Mouse (Mus musculus): ENCODE data around the gene Rrp1b. TPM values are rescaled to one million over a fixed set of nuclear protein-coding genes. Genes with fewer than 3 reads are reported as not detected.

The Rrp1b gene
- polyA plus RNA-seq, 1 experiment from 2014 or later: 60.8 TPM

DNA sequence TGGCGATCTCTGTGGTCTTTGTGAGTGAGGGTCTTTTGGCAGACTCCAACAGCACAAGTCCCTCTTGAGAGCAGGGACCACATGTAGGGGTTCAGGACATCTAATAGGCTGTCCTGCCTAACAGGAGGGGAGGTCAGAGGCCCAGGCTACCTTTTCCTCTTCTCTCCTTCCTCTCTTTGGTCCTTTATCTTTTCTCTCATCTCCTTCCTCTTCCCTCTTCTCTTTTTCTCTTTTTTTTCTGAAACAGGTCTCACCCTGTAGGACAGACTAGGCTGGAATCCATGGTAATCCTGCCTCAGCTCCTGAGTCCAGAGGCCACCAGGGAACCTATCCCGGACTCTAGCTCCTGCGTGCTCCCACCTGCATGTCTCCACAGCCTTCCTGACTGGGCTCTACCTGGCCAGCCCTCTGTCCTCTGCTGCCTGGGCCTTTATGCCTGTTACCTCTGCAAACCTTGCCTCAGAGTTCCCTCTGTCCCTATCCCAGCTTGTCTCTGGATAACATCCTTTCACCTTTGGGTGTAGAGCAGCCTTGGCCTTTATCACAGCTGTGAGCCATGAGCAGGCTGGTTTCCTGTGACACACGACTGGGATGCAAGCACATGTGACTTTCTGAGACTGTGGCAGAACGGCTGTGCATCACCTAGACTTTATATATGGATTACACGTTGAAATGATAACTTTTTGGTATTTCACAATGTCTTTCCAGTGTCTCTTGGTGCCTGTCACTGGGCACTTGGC lies 73.5 kb downstream of the Rrp1b start:
- no peak overlapping the region for H3K27ac ChIP-seq (ENCODE audit: low read length)
- H3K9me3 ChIP-seq (ENCODE audit: control insufficient read depth, low read depth, low read length): no peaks in the 10 kb centered on the region
- H3K9ac ChIP-seq (replicated peaks; ENCODE audit: low read depth, low read length): no peak overlapping the region
- no peaks in the 10 kb centered on the region for H3K27me3 ChIP-seq (ENCODE audit: control insufficient read depth, insufficient read depth, low read length)
- H3K4me3 ChIP-seq (ENCODE audit: low read depth, low read length): no peak overlapping the region
- ATAC-seq (ENCODE audit: insufficient number of reproducible peaks, insufficient read depth, low FRiP score, low read depth): no peak
- no peaks in the 10 kb centered on the region for H3K36me3 ChIP-seq (ENCODE audit: control insufficient read depth, insufficient read depth, low read length)
- no peak overlapping the region for H3K4me2 ChIP-seq (replicated peaks; ENCODE audit: low read depth, low read length)
- WGBS: 74% methylated on average over 6 of the region's 6 CpGs
- peaks cover 8% of the 10 kb centered on the region; the same call in 1 of the 2 replicates for H3K4me1 ChIP-seq (ENCODE audit: control insufficient read depth, insufficient read depth, low read length)

DNA sequence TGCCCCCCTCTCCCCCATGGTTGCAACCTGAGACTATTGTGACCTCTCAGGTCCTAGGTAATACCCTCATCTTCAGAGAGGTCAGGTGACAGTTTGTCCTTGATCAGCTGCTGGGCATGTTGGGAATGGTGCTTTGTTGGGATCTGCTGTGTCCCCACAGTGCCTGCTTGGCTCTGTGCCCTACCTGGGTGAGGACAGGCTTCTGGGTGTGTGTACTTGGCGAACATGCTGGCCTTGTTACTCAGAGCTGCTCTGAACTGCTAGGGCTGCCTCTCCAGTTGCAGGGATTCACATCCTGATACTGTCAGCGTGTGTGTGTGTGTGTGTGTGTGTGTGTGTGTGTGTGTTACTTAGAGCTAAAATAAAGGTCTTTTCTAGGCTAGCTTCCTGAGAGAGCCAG lies 74.5 kb downstream of the Rrp1b start:
- no peak for ATAC-seq (ENCODE audit: insufficient number of reproducible peaks, insufficient read depth, low FRiP score, low read depth)

DNA sequence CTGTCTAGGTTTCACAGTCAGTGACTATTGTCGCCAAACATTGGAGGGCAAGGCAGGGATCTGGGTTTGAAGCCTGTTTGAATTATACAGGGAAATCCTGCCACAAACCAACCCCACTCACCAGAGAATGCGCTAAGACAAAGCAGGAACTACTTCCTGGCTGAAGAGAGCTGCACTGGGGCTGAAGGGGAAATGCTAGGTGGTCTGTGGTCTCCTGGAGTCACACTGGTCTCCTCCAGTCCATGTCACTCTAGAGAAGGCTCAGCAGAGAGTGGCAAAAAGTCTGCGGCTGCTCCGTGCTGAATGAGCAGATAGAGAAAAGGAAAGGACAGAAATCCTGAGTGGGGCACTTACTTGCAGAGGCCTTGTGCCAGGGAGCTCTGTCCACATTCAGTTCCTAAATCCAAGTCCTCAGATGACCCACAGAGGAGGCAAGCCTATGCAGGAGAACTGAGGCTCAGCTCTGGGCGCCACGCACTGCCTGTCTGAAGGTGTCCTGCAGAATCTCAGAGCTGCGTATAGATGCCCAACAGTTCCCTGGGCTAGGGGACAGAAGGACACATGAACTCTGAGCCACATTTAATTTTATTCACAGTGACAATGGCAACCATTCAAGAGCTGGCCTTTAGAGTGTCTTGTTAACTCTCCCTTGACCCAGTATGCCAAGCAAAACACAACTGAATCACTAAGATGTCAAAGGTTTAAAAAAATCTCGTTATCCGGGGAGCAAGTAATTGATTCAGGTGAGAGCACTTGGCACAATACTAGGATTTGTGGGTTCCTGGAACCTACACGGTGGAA lies 75.3 kb downstream of the Rrp1b start:
- Histone ChIP-seq H3K4me3 (ENCODE audit: low read depth, low read length) (no peak overlapping the region), H3K9me3 (ENCODE audit: control insufficient read depth, low read depth, low read length) (no peaks in the 10 kb centered on the region), H3K9ac (replicated peaks; ENCODE audit: low read depth, low read length) (no peak overlapping the region), H3K4me2 (replicated peaks; ENCODE audit: low read depth, low read length) (no peak overlapping the region), H3K27ac (ENCODE audit: low read length) (no peak overlapping the region), H3K27me3 (ENCODE audit: control insufficient read depth, insufficient read depth, low read length) (no peaks in the 10 kb centered on the region), H3K36me3 (ENCODE audit: control insufficient read depth, insufficient read depth, low read length) (no peaks in the 10 kb centered on the region), H3K4me1 (ENCODE audit: control insufficient read depth, insufficient read depth, low read length) (peaks cover 8% of the 10 kb centered on the region; the same call in 1 of the 2 replicates)
- no peak for ATAC-seq (ENCODE audit: insufficient number of reproducible peaks, insufficient read depth, low FRiP score, low read depth)
- WGBS: 82% methylated on average over 10 of the region's 10 CpGs

More for the DNA sequence above, 74.5 kb downstream of the Rrp1b start:
- Histone ChIP-seq H3K4me1 (ENCODE audit: control insufficient read depth, insufficient read depth, low read length) (peaks cover 8% of the 10 kb centered on the region; the same call in 1 of the 2 replicates), H3K27me3 (ENCODE audit: control insufficient read depth, insufficient read depth, low read length) (no peaks in the 10 kb centered on the region), H3K36me3 (ENCODE audit: control insufficient read depth, insufficient read depth, low read length) (no peaks in the 10 kb centered on the region), H3K27ac (ENCODE audit: low read length) (no peak overlapping the region), H3K4me2 (replicated peaks; ENCODE audit: low read depth, low read length) (no peak overlapping the region), H3K4me3 (ENCODE audit: low read depth, low read length) (no peak overlapping the region), H3K9ac (replicated peaks; ENCODE audit: low read depth, low read length) (no peak overlapping the region), H3K9me3 (ENCODE audit: control insufficient read depth, low read depth, low read length) (no peaks in the 10 kb centered on the region)
- WGBS: 61% methylated on average over 2 of the region's 2 CpGs

Other genes with a start within 250 kb of the Rrp1b start
- gene Sik1, start 180.3 kb upstream of the Rrp1b start, polyA plus RNA-seq (2014; fragmentation: Nextera tagmentation; extraction: Ambion mirVana): 19.7 and 20.8 TPM in 2 replicates
- gene Hsf2bp, start 249 bp downstream of the Rrp1b start, polyA plus RNA-seq (2014; fragmentation: Nextera tagmentation; extraction: Ambion mirVana): 0.17 and 0.78 TPM in 2 replicates
- 21.4 and 22.2 TPM in 2 replicates for gene Notch3, start 130.8 kb downstream of the Rrp1b start, polyA plus RNA-seq (2014; fragmentation: Nextera tagmentation; extraction: Ambion mirVana)
- gene Ephx3, start 153.4 kb downstream of the Rrp1b start, polyA plus RNA-seq (2014; fragmentation: Nextera tagmentation; extraction: Ambion mirVana): 0.16 and 0.42 TPM in 2 replicates
- gene Brd4, start 248.6 kb downstream of the Rrp1b start, polyA plus RNA-seq (2014; fragmentation: Nextera tagmentation; extraction: Ambion mirVana): 98.5 and 103 TPM in 2 replicates

Data from stomach, embryonic 14.5 days (tissue).